ENCODE assay signal across 8 mouse cellular contexts in genomic region chr12:85374561-85375272, GRCm38 (mm10). TPM values are rescaled to one million over a fixed set of nuclear protein-coding genes. Genes with fewer than 3 reads are reported as not detected.
A peak's percentile ranks its signal among the peaks of the same experiment; 100 is the strongest.
DNase-seq lines count a peak whose midpoint lies in the region; ATAC-seq and TF ChIP-seq lines count a peak whose summit lies in the region.

Gene Tmed10, minus strand, starts transcription at chr12:85374847.

- H3K27ac ChIP-seq in MEL (ENCODE audit: control insufficient read depth, low read depth, low read length), result peak within 1 kb of the TSS; percentile 68
- peak within 1 kb of the TSS; percentile 34; the same call in 1 of the 2 replicates for H3K27ac ChIP-seq in cerebellum, adult 2 months (ENCODE audit: insufficient read depth, low read length)
- H3K27ac ChIP-seq in forebrain, postnatal 0 days (ENCODE audit: low read depth, low read length), result peak within 1 kb of the TSS; percentile 82
- peak within 1 kb of the TSS; percentile 85 for H3K27ac ChIP-seq in lung, embryonic 15.5 days

- peak; percentile 97 for DNase-seq in MEL (ENCODE audit: low read depth, low spot score)
- DNase-seq in cerebellum, adult 2 months, result peak; percentile 88 to 91
- peak; percentile 95 for DNase-seq in forebrain, postnatal 0 days
- peak; percentile 90 for DNase-seq in heart, postnatal 4 days
- peak; percentile 88 to 92 for DNase-seq in layer of hippocampus, adult 8-10 months (ENCODE audit: low spot score in 2 of 2)
- DNase-seq in ovary, adult 18-20 months (ENCODE audit: low spot score), result peak; percentile 88
- peak; percentile 90 for DNase-seq in thymus, postnatal 0 days (ENCODE audit: low spot score)

- H3K79me2 ChIP-seq in MEL (ENCODE audit: control insufficient read depth, insufficient read depth, low read length, poor library complexity), result peaks cover 44% of the 10 kb centered on the region

- TF ChIP-seq POLR2A in MEL (IDR thresholded peaks at IDR 0.05; ENCODE audit: control insufficient read depth in 1 of 2, insufficient read depth in 1 of 2, low read depth in 1 of 2, low read length in 2 of 2, poor library complexity in 1 of 2), result peak; percentile 34 to 83
- peak; percentile 62; the same call in 1 of the 2 replicates for TF ChIP-seq POLR2A in cerebellum, adult 2 months (IDR thresholded peaks at IDR 0.05; ENCODE audit: borderline replicate concordance, insufficient read depth, low read length)

- H3K9ac ChIP-seq in MEL (ENCODE audit: control insufficient read depth, low read depth, low read length, poor library complexity, severe bottlenecking), result peak within 1 kb of the TSS; percentile 92
- H3K9ac ChIP-seq in forebrain, postnatal 0 days, result peak within 1 kb of the TSS; percentile 80
- peak within 1 kb of the TSS; percentile 79 for H3K9ac ChIP-seq in lung, embryonic 15.5 days

- no peaks in the 10 kb centered on the region for H3K9me3 ChIP-seq in MEL (replicated peaks; ENCODE audit: insufficient read depth, low read length)
- H3K9me3 ChIP-seq in forebrain, postnatal 0 days (ENCODE audit: low read length), result no peaks in the 10 kb centered on the region
- H3K9me3 ChIP-seq in lung, embryonic 15.5 days, result no peaks in the 10 kb centered on the region

- no peak for TF ChIP-seq EP300 in MEL (IDR thresholded peaks at IDR 0.05; ENCODE audit: low read depth in 1 of 2, low read length in 2 of 2)

- peaks cover 0 to 16% of the 10 kb centered on the region in 2 experiments; a peak in 2 of 4 replicates for H3K36me3 ChIP-seq in MEL (ENCODE audit: control insufficient read depth in 1 of 2, insufficient read depth in 2 of 2, low read length in 2 of 2)
- H3K36me3 ChIP-seq in forebrain, postnatal 0 days (ENCODE audit: insufficient read depth), result no peaks in the 10 kb centered on the region
- H3K36me3 ChIP-seq in lung, embryonic 15.5 days, result no peaks in the 10 kb centered on the region

- TF ChIP-seq CTCF in MEL (IDR thresholded peaks at IDR 0.05 in 2 of 3, conservative IDR thresholded peaks at IDR 0.05 in 1 of 3; ENCODE audit: control insufficient read depth in 1 of 3, insufficient read depth in 1 of 3, low read depth in 2 of 3, low read length in 3 of 3, poor library complexity in 1 of 3, severe bottlenecking in 1 of 3), result no peak
- no peak for TF ChIP-seq CTCF in cerebellum, adult 2 months (IDR thresholded peaks at IDR 0.05; ENCODE audit: borderline replicate concordance, insufficient read depth, low read depth, low read length)
- TF ChIP-seq CTCF in forebrain, postnatal 0 days (IDR thresholded peaks at IDR 0.05; ENCODE audit: low read depth), result peak; percentile 5; the same call in 1 of the 2 replicates

- H3K27me3 ChIP-seq in MEL (ENCODE audit: control insufficient read depth in 1 of 2, insufficient read depth in 2 of 2, low read length in 2 of 2), result no peaks in the 10 kb centered on the region
- no peaks in the 10 kb centered on the region for H3K27me3 ChIP-seq in cerebellum, adult 2 months (ENCODE audit: control insufficient read depth, insufficient read depth, low read length)
- H3K27me3 ChIP-seq in forebrain, postnatal 0 days (ENCODE audit: insufficient read depth, low read length), result no peaks in the 10 kb centered on the region
- H3K27me3 ChIP-seq in lung, embryonic 15.5 days, result no peaks in the 10 kb centered on the region

- H3K4me1 ChIP-seq in MEL (ENCODE audit: control insufficient read depth in 1 of 2, insufficient read depth in 2 of 2, low read length in 2 of 2), result peaks cover 2 to 19% of the 10 kb centered on the region in 2 experiments; a peak in 3 of 4 replicates
- 0 out of 2 replicates have a peak, but pooled peaks cover 2% of the 10 kb centered on the region for H3K4me1 ChIP-seq in cerebellum, adult 2 months (ENCODE audit: control insufficient read depth, insufficient read depth, low read length)
- H3K4me1 ChIP-seq in forebrain, postnatal 0 days (ENCODE audit: insufficient read depth), result 0 out of 2 replicates have a peak, but pooled peaks cover 8% of the 10 kb centered on the region
- H3K4me1 ChIP-seq in lung, embryonic 15.5 days, result peaks cover 25% of the 10 kb centered on the region

- TF ChIP-seq RAD21 in MEL (IDR thresholded peaks at IDR 0.05; ENCODE audit: low read depth, low read length), result no peak

- peak; percentile 98 for ATAC-seq in forebrain, postnatal 0 days
- peak; percentile 94 for ATAC-seq in lung, embryonic 15.5 days (ENCODE audit: borderline replicate concordance, extremely low read depth, low FRiP score, low TSS enrichment)

- H3K4me3 ChIP-seq in MEL (ENCODE audit: control insufficient read depth in 1 of 2, insufficient read depth in 1 of 2, low read depth in 2 of 2, low read length in 2 of 2), result peak within 1 kb of the TSS; percentile 71 to 80
- H3K4me3 ChIP-seq in cerebellum, adult 2 months (replicated peaks; ENCODE audit: insufficient read depth, low read depth, low read length), result peak within 1 kb of the TSS; percentile 69
- H3K4me3 ChIP-seq in forebrain, postnatal 0 days (ENCODE audit: low read depth, low read length), result peak within 1 kb of the TSS; percentile 73
- H3K4me3 ChIP-seq in lung, embryonic 15.5 days, result peak within 1 kb of the TSS; percentile 78

- H3K4me2 ChIP-seq in forebrain, postnatal 0 days (ENCODE audit: low read depth), result peak within 1 kb of the TSS; percentile 45
- peak within 1 kb of the TSS; percentile 68 for H3K4me2 ChIP-seq in lung, embryonic 15.5 days

- WGBS in cerebellum, adult 2 months, result under 1% methylated on average over 37 of the region's 37 CpGs
- under 1% methylated on average over 37 of the region's 37 CpGs for WGBS in forebrain, postnatal 0 days
- under 1% methylated on average over 34 of the region's 37 CpGs for WGBS in lung, embryonic 15.5 days

TF ChIP-seq in MEL, 35 proteins besides CTCF, POLR2A, EP300 and RAD21 (continues in another document):
- TF ChIP-seq RCOR1 (IDR thresholded peaks at IDR 0.05; ENCODE audit: low read depth, low read length), result no peak; the same call in 1 of the 2 replicates
- TF ChIP-seq GATA1 (IDR thresholded peaks at IDR 0.05; ENCODE audit: low read depth, low read length), result no peak
- TF ChIP-seq CHD1 (IDR thresholded peaks at IDR 0.05; ENCODE audit: low read depth, low read length), result no peak
- no peak for TF ChIP-seq ZNF384 (IDR thresholded peaks at IDR 0.05; ENCODE audit: low read depth, low read length)
- TF ChIP-seq TCF12 (IDR thresholded peaks at IDR 0.05; ENCODE audit: low read depth, low read length), result 0 out of 2 replicates have a peak, but pooled peaks have one; percentile 35
- TF ChIP-seq MYC (IDR thresholded peaks at IDR 0.05; ENCODE audit: low read depth, low read length), result peak; percentile 96
- TF ChIP-seq GABPA (IDR thresholded peaks at IDR 0.05; ENCODE audit: low read depth, low read length), result no peak
- TF ChIP-seq POLR2AphosphoS5 (IDR thresholded peaks at IDR 0.05; ENCODE audit: borderline replicate concordance, low read depth, low read length), result no peak
- no peak for TF ChIP-seq ZC3H11A (IDR thresholded peaks at IDR 0.05; ENCODE audit: low read depth, low read length)
- TF ChIP-seq MEF2A (IDR thresholded peaks at IDR 0.05; ENCODE audit: extremely low read depth, insufficient replicate concordance, low read depth, low read length, poor library complexity, severe bottlenecking), result no peak
- TF ChIP-seq MAX (IDR thresholded peaks at IDR 0.05; ENCODE audit: low read length), result peak; percentile 61; the same call in 1 of the 2 replicates
- TF ChIP-seq ETS1 (IDR thresholded peaks at IDR 0.05; ENCODE audit: low read depth, low read length), result no peak
- TF ChIP-seq TBP (IDR thresholded peaks at IDR 0.05; ENCODE audit: low read depth, low read length), result peak; percentile 79
- peak; percentile 45 to 84; a peak in 3 of 4 replicates for TF ChIP-seq USF2 (IDR thresholded peaks at IDR 0.05; ENCODE audit: borderline replicate concordance in 1 of 2, insufficient read depth in 1 of 2, low read depth in 1 of 2, low read length in 2 of 2)
- TF ChIP-seq UBTF (IDR thresholded peaks at IDR 0.05; ENCODE audit: borderline replicate concordance, insufficient read depth, low read depth, low read length), result no peak
- TF ChIP-seq BHLHE40 (IDR thresholded peaks at IDR 0.05; ENCODE audit: borderline replicate concordance, low read depth, low read length), result no peak; the same call in 1 of the 2 replicates
- TF ChIP-seq JUND (IDR thresholded peaks at IDR 0.05; ENCODE audit: low read depth, low read length), result no peak
- peak; percentile 87 for TF ChIP-seq SIN3A (IDR thresholded peaks at IDR 0.05; ENCODE audit: low read length)
- peak; percentile 78 for TF ChIP-seq NELFE (IDR thresholded peaks at IDR 0.05; ENCODE audit: low read depth, low read length)
- TF ChIP-seq SMC3 (IDR thresholded peaks at IDR 0.05; ENCODE audit: low read depth, low read length), result no peak
- peak; percentile 91 for TF ChIP-seq KAT2A (conservative IDR thresholded peaks at IDR 0.05; ENCODE audit: low read depth, low read length)
- no peak for TF ChIP-seq TAL1 (IDR thresholded peaks at IDR 0.05; ENCODE audit: low read length)
- TF ChIP-seq CHD2 (IDR thresholded peaks at IDR 0.05; ENCODE audit: low read length), result peak; percentile 75
- peak; percentile 67 for TF ChIP-seq ZMIZ1 (IDR thresholded peaks at IDR 0.05; ENCODE audit: low read depth, low read length)
- 0 out of 2 replicates have a peak, but pooled peaks have one; percentile 30 for TF ChIP-seq NRF1 (IDR thresholded peaks at IDR 0.05; ENCODE audit: insufficient read depth, low read depth, low read length, poor library complexity, severe bottlenecking)
- TF ChIP-seq HCFC1 (IDR thresholded peaks at IDR 0.05; ENCODE audit: low read depth, low read length), result peak; percentile 90
- no peak; the same call in 1 of the 2 replicates for TF ChIP-seq E2F4 (IDR thresholded peaks at IDR 0.05; ENCODE audit: borderline replicate concordance, low read depth, low read length)
- TF ChIP-seq POLR2AphosphoS2 (IDR thresholded peaks at IDR 0.05; ENCODE audit: low read length), result peak; percentile 47
- TF ChIP-seq ELF1 (IDR thresholded peaks at IDR 0.05; ENCODE audit: low read depth, low read length), result peak; percentile 58; the same call in 1 of the 2 replicates

RNA-seq across cellular contexts. Expression of gene Tmed10, which starts in this region (rescaled TPM):
- 60.2 and 61.6 TPM in 2 replicates for total RNA-seq in MEL (2012; rRNA removed)
- polyA plus RNA-seq in MEL (2012; ENCODE audit: insufficient read depth in 1 of 2, insufficient read length in 2 of 2, low read depth in 1 of 2, low replicate concordance in 2 of 2, missing spikeins in 1 of 2), result 100 to 1,000 TPM in 1 of 2 experiments, 10 to 100 TPM in 1; 45.7 to 229 TPM
- polyA plus RNA-seq in cerebellum, adult 2 months (2012; rRNA removed), result 174 and 178 TPM in 2 replicates
- total RNA-seq in forebrain, postnatal 0 days (2014; rRNA removed), result 45.0 and 59.2 TPM in 2 replicates
- 147 and 167 TPM in 2 replicates for polyA plus RNA-seq in forebrain, postnatal 0 days (2015; fragmentation: Nextera tagmentation; extraction: Ambion mirVana)
- 100 to 1,000 TPM; 195 to 196 TPM for total RNA-seq in heart, postnatal 4 days (2021)
- total RNA-seq in layer of hippocampus, adult 8-10 months (2022), result 100 to 1,000 TPM; 154 to 177 (median 170) TPM
- 321 and 334 TPM in 2 replicates for polyA plus RNA-seq in lung, embryonic 15.5 days (2015; fragmentation: Nextera tagmentation; extraction: Ambion mirVana)
- 231 and 242 TPM in 2 replicates for polyA plus RNA-seq in thymus, postnatal 0 days (2015; fragmentation: Nextera tagmentation; extraction: Ambion mirVana)

Comparison
In these comparisons a context has a peak if more than half of its experiments do, and no peak if none do; other contexts are left out.
1. Peak in every context shown above with its lines: DNase-seq, ATAC-seq, H3K4me3 ChIP-seq and H3K27ac ChIP-seq.
2. H3K27ac ChIP-seq: peak in every context shown above with its lines; median percentile 85 in lung, embryonic 15.5 days; 82 in forebrain, postnatal 0 days; 68 in MEL; 34 in cerebellum, adult 2 months.